Comparison of ENCODE assay signal across 20 mouse cellular contexts in genomic region chr17:79538789-79539188, GRCm38 (mm10).
DNase-seq lines count a peak whose midpoint lies in the region; ATAC-seq lines count a peak whose summit lies in the region.
"Had no signal": no experiment of that assay in that cellular context is flagged by ENCODE, and none has a peak within 500 bp of the region (broad histone marks: within the 10 kb centered on the region; RNA-seq: fewer than 3 reads in every experiment).

No protein-coding gene starts in this region.

- H3K9ac ChIP-seq in heart, embryonic 16.5 days (ENCODE audit: low read length) = no peak overlapping the region
- H3K9ac ChIP-seq: embryonic facial prominence, embryonic 12.5 days; forebrain, embryonic 13.5 days; forebrain, postnatal 0 days; heart, embryonic 13.5 days; hindbrain, embryonic 14.5 days; intestine, embryonic 15.5 days had no signal

- H3K27ac ChIP-seq in heart, embryonic 16.5 days (ENCODE audit: low read length) = 0 out of 2 replicates have a peak overlapping the region, but pooled peaks have one; percentile 21
- H3K27ac ChIP-seq: embryonic facial prominence, embryonic 12.5 days; forebrain, embryonic 13.5 days; heart, embryonic 13.5 days; hindbrain, embryonic 10.5 days; hindbrain, embryonic 14.5 days; intestine, embryonic 15.5 days had no signal

- ATAC-seq in heart, embryonic 16.5 days (replicated peaks; ENCODE audit: extremely low read depth, insufficient read depth, low FRiP score) = peak; percentile 60
- 0 out of 2 replicates have a peak, but pooled peaks have one; percentile 18 for ATAC-seq in common myeloid progenitor, adult 5-6 weeks (replicated peaks; ENCODE audit: low read depth, poor library complexity, severe bottlenecking)
- ATAC-seq: forebrain, embryonic 13.5 days; forebrain, postnatal 0 days; intestine, embryonic 15.5 days had no signal

- H3K4me2 ChIP-seq in heart, embryonic 16.5 days (ENCODE audit: low read depth, low read length) = no peak overlapping the region
- H3K4me2 ChIP-seq: embryonic facial prominence, embryonic 12.5 days; forebrain, embryonic 13.5 days; heart, embryonic 13.5 days; hindbrain, embryonic 14.5 days; intestine, embryonic 15.5 days had no signal

- 55% methylated on average over 4 of the region's 4 CpGs for WGBS in heart, embryonic 16.5 days

- no peaks in the 10 kb centered on the region for H3K27me3 ChIP-seq in heart, embryonic 16.5 days (ENCODE audit: control insufficient read depth, insufficient read depth, low read length)
- H3K27me3 ChIP-seq: CH12.LX; embryonic facial prominence, embryonic 12.5 days; forebrain, embryonic 13.5 days; heart, embryonic 13.5 days; intestine, embryonic 15.5 days had no signal

- no peaks in the 10 kb centered on the region for H3K36me3 ChIP-seq in heart, embryonic 16.5 days (ENCODE audit: control insufficient read depth, insufficient read depth)
- H3K36me3 ChIP-seq: embryonic facial prominence, embryonic 12.5 days; heart, embryonic 13.5 days; hindbrain, embryonic 10.5 days; intestine, embryonic 15.5 days had no signal

- no peak overlapping the region for H3K4me3 ChIP-seq in heart, embryonic 16.5 days (ENCODE audit: low read length)
- H3K4me3 ChIP-seq: embryonic facial prominence, embryonic 12.5 days; forebrain, embryonic 13.5 days; heart, embryonic 13.5 days; hindbrain, embryonic 10.5 days; intestine, embryonic 15.5 days had no signal

- peaks cover 5% of the 10 kb centered on the region; the same call in 1 of the 2 replicates for H3K4me1 ChIP-seq in heart, embryonic 16.5 days (ENCODE audit: control insufficient read depth, insufficient read depth, low read length)
- H3K4me1 ChIP-seq: embryonic facial prominence, embryonic 12.5 days; forebrain, embryonic 13.5 days; hindbrain, embryonic 10.5 days; intestine, embryonic 15.5 days had no signal

- H3K9me3 ChIP-seq in heart, embryonic 16.5 days (replicated peaks; ENCODE audit: control insufficient read depth, low read length) = no peaks in the 10 kb centered on the region
- H3K9me3 ChIP-seq: embryonic facial prominence, embryonic 12.5 days; forebrain, embryonic 13.5 days; heart, embryonic 13.5 days; hindbrain, embryonic 10.5 days; intestine, embryonic 15.5 days had no signal

- no peak for DNase-seq in heart, adult 8-10 months (ENCODE audit: low spot score)
- peak; percentile 67 for DNase-seq in 3T3-L1 (ENCODE audit: low read depth, low spot score)
- no peak for DNase-seq in adrenal gland, postnatal 36 days
- no peak for DNase-seq in kidney, adult 8-10 months
- DNase-seq: adrenal gland, adult 2 months; adrenal gland, postnatal 25 days; cerebellum, adult 8-10 months; cerebellum, postnatal 14 days; forebrain, postnatal 0 days; gastrocnemius, postnatal 14 days; kidney, adult 18-20 months had no signal
